Mouse (Mus musculus): ENCODE data around the gene Zfp2. TPM values are rescaled to one million over a fixed set of nuclear protein-coding genes. Genes with fewer than 3 reads are reported as not detected.

Zfp2 gene
- total RNA-seq (2012; rRNA removed), result 6.1 and 6.3 TPM in 2 replicates

DNA sequence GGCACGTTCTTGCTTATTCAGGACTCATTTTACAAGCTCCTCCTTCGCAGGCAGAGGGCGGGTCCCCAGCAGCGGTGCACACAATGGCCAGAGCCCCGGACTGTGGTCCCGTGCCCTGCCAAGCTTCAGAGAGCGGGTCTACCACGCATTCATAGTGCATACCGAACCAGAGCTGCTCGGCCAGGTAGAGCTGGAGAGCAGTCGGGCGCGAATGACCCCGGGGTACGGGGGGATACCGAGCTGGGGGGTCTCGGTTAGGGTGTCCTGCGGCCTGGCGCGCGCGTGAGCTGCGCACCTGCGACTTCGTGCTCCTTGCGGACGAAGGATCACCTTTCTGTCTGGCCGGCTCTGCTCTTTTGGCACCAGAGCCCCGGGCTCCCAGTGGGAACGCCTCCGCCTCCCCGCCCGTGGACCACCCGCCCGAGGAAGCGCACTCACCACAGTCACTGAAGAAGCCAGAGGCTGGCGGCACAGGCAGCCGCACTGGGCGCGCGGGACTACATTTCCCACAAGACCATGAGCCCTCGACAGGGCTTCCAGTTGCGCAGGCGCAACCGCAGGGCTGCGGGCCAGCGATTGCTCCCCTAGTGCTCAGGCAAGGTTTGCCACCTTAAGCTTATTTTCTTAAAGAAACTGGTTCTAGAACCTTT is at the start of gene Zfp2:
Zfp2 (minus strand) TSS at position 495 of the 650 bp plus-strand sequence.
- in situ Hi-C loops (cut with MboI; ENCODE audit: low sequenced_read_pairs in 2 of 2, unreplicated experiment in 2 of 2), result no loop called here
- H3K27ac ChIP-seq (ENCODE audit: insufficient read depth, low read depth, low read length, poor library complexity, severe bottlenecking), result 0 out of 2 replicates have a peak within 1 kb of the TSS, but pooled peaks have one; percentile 3
- peak within 1 kb of the TSS; percentile 88 to 89 for H3K4me3 ChIP-seq (ENCODE audit: insufficient read depth in 1 of 2, low read depth in 1 of 2, low read length in 2 of 2, poor library complexity in 1 of 2, severe bottlenecking in 1 of 2)
- no peaks in the 10 kb centered on the region for H3K9me3 ChIP-seq (ENCODE audit: control insufficient read depth, insufficient read depth, low read depth, low read length)
- H3K9ac ChIP-seq (ENCODE audit: insufficient read depth, low read depth, low read length, poor library complexity, severe bottlenecking), result peak within 1 kb of the TSS; percentile 88
- H3K36me3 ChIP-seq (ENCODE audit: control insufficient read depth, insufficient read depth, low read length, poor library complexity, severe bottlenecking), result peaks cover 3% of the 10 kb centered on the region; the same call in 1 of the 2 replicates
- peak; percentile 78 for DNase-seq (ENCODE audit: low read depth, low spot score)
- H3K4me1 ChIP-seq (ENCODE audit: control insufficient read depth in 2 of 2, insufficient read depth in 2 of 2, low read length in 2 of 2, poor library complexity in 1 of 2), result peaks cover 0 to 10% of the 10 kb centered on the region in 2 experiments; a peak in 1 of 4 replicates
- TF ChIP-seq HCFC1 (IDR thresholded peaks at IDR 0.05; ENCODE audit: borderline replicate concordance, insufficient read depth, low read length) (peak; percentile 92), ZNF384 (IDR thresholded peaks at IDR 0.05; ENCODE audit: low read depth, low read length) (no peak)

DNA sequence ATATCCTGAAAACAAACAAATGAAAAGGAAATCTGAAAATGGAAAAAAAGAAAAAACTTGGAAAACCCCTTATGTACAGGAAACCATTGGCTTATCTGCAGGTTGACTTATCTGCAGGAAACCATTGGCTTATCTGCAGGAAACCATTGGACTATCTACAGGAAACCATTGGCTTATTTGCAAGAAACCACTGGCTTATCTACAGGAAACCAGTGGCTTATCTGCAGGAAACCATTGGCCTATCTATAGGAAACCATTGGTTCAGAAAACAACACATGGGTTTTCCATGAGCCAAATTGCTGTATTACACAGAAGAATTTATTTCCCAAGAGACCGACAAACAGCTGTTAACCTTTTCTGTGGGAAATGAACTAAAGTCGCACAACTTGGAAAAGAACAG is 48.9 kb upstream of the Zfp2 start:
- Histone ChIP-seq H3K4me3 (ENCODE audit: insufficient read depth in 1 of 2, low read depth in 1 of 2, low read length in 2 of 2, poor library complexity in 1 of 2, severe bottlenecking in 1 of 2) (no peak overlapping the region), H3K9ac (ENCODE audit: insufficient read depth, low read depth, low read length, poor library complexity, severe bottlenecking) (no peak overlapping the region), H3K9me3 (ENCODE audit: control insufficient read depth, insufficient read depth, low read depth, low read length) (no peaks in the 10 kb centered on the region), H3K4me1 (ENCODE audit: control insufficient read depth in 2 of 2, insufficient read depth in 2 of 2, low read length in 2 of 2, poor library complexity in 1 of 2) (no peaks in the 10 kb centered on the region), H3K36me3 (ENCODE audit: control insufficient read depth, insufficient read depth, low read length, poor library complexity, severe bottlenecking) (no peaks in the 10 kb centered on the region), H3K27ac (ENCODE audit: insufficient read depth, low read depth, low read length, poor library complexity, severe bottlenecking) (no peak overlapping the region)
- TF ChIP-seq MAFK (IDR thresholded peaks at IDR 0.05; ENCODE audit: insufficient read depth, low read depth, low read length), result no peak
- TF ChIP-seq CHD2 (IDR thresholded peaks at IDR 0.05; ENCODE audit: low read depth, low read length), result no peak
- TF ChIP-seq ZNF384 (IDR thresholded peaks at IDR 0.05; ENCODE audit: low read depth, low read length), result no peak
- DNase-seq (ENCODE audit: low read depth, low spot score), result no peak
- in situ Hi-C loops (cut with MboI; ENCODE audit: low sequenced_read_pairs in 2 of 2, unreplicated experiment in 2 of 2), result no loop called here

DNA sequence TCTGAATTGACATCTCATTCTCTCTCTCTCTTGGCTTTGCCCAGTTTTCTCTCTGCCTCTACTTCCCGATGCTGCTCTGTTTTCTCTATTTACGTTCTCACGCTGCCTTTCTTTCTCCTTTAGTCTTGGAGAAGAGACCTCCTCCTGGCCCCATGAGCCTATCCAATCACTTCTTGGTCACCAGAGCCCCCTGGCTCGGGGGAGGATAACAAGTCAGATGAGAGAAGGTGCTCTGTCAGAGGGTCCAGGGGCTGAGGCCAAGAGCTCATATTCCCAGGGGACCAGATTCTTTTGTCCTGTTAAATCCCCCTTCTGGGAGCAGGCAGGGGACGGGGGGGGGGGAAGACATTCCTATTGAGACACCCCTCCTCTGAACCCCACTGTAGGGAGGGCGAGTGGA is 37.7 kb upstream of the Zfp2 start, which contains the start of gene Prop1:
Prop1 (minus strand) TSS at position 101 of the 400 bp plus-strand sequence.
- H3K4me3 ChIP-seq (ENCODE audit: insufficient read depth in 1 of 2, low read depth in 1 of 2, low read length in 2 of 2, poor library complexity in 1 of 2, severe bottlenecking in 1 of 2), result no peak within 1 kb of the TSS
- H3K9ac ChIP-seq (ENCODE audit: insufficient read depth, low read depth, low read length, poor library complexity, severe bottlenecking), result no peak within 1 kb of the TSS
- no peaks in the 10 kb centered on the region for H3K4me1 ChIP-seq (ENCODE audit: control insufficient read depth in 2 of 2, insufficient read depth in 2 of 2, low read length in 2 of 2, poor library complexity in 1 of 2)
- in situ Hi-C loops (cut with MboI; ENCODE audit: low sequenced_read_pairs in 2 of 2, unreplicated experiment in 2 of 2), result no loop called here
- no peaks in the 10 kb centered on the region for H3K36me3 ChIP-seq (ENCODE audit: control insufficient read depth, insufficient read depth, low read length, poor library complexity, severe bottlenecking)
- TF ChIP-seq ZC3H11A (IDR thresholded peaks at IDR 0.05; ENCODE audit: borderline replicate concordance, low read depth, low read length) (no peak), CHD2 (IDR thresholded peaks at IDR 0.05; ENCODE audit: low read depth, low read length) (no peak), HCFC1 (IDR thresholded peaks at IDR 0.05; ENCODE audit: borderline replicate concordance, insufficient read depth, low read length) (no peak), MAFK (IDR thresholded peaks at IDR 0.05; ENCODE audit: insufficient read depth, low read depth, low read length) (no peak), ZNF384 (IDR thresholded peaks at IDR 0.05; ENCODE audit: low read depth, low read length) (no peak)
- no peaks in the 10 kb centered on the region for H3K9me3 ChIP-seq (ENCODE audit: control insufficient read depth, insufficient read depth, low read depth, low read length)
- H3K27ac ChIP-seq (ENCODE audit: insufficient read depth, low read depth, low read length, poor library complexity, severe bottlenecking), result no peak within 1 kb of the TSS
- DNase-seq (ENCODE audit: low read depth, low spot score), result no peak

DNA sequence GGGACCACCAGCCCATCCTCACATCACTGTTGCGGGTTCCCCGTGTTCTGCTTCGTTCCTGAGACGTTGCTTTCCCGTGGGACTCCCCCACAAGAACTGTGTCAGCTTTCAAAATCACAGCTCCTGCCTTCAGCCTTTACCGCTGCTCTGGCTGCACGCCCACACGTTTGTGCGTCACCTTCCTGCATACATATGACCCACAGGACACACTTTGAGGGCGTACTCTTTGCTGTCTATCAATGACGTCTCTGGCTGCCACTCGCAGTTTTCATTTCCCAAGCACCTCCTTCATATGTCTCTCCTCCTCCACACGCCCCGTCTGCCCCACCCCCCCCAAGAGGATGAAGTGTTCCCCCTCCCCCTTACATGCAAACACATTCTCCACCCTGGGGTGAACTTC is 36.3 kb upstream of the Zfp2 start:
- no peak for DNase-seq (ENCODE audit: low read depth, low spot score)
- Histone ChIP-seq H3K27ac (ENCODE audit: insufficient read depth, low read depth, low read length, poor library complexity, severe bottlenecking) (no peak overlapping the region), H3K36me3 (ENCODE audit: control insufficient read depth, insufficient read depth, low read length, poor library complexity, severe bottlenecking) (no peaks in the 10 kb centered on the region), H3K9ac (ENCODE audit: insufficient read depth, low read depth, low read length, poor library complexity, severe bottlenecking) (no peak overlapping the region), H3K4me1 (ENCODE audit: control insufficient read depth in 2 of 2, insufficient read depth in 2 of 2, low read length in 2 of 2, poor library complexity in 1 of 2) (no peaks in the 10 kb centered on the region), H3K9me3 (ENCODE audit: control insufficient read depth, insufficient read depth, low read depth, low read length) (no peaks in the 10 kb centered on the region), H3K4me3 (ENCODE audit: insufficient read depth in 1 of 2, low read depth in 1 of 2, low read length in 2 of 2, poor library complexity in 1 of 2, severe bottlenecking in 1 of 2) (no peak overlapping the region)
- in situ Hi-C loops (cut with MboI; ENCODE audit: low sequenced_read_pairs in 2 of 2, unreplicated experiment in 2 of 2), result no loop called here
- TF ChIP-seq ZC3H11A (IDR thresholded peaks at IDR 0.05; ENCODE audit: borderline replicate concordance, low read depth, low read length) (no peak), HCFC1 (IDR thresholded peaks at IDR 0.05; ENCODE audit: borderline replicate concordance, insufficient read depth, low read length) (no peak), ZNF384 (IDR thresholded peaks at IDR 0.05; ENCODE audit: low read depth, low read length) (no peak), CHD2 (IDR thresholded peaks at IDR 0.05; ENCODE audit: low read depth, low read length) (no peak), MAFK (IDR thresholded peaks at IDR 0.05; ENCODE audit: insufficient read depth, low read depth, low read length) (no peak)

DNA sequence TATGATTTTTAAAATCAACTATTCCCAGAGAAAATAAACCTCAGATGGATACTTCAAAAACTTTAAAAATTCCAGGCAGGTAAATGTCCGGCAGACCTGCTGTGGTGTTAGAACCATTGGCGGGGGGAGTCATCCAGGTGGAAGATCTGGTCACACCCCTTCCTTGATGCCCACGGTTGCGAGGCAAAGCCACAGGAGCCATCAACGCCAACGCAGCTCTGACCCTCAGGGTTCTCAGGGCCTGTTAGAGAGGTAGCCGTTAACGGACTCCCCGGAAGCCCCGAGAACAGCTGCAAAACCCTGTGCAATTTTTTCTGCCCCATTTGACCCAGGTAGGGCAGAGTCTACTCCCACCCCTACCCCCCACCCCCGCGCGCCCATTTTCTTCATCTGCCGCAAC is 27.5 kb upstream of the Zfp2 start, which contains the start of gene 4933414I15Rik:
4933414I15Rik (minus strand) TSS at position 260 of the 400 bp plus-strand sequence.
- TF ChIP-seq CHD2 (IDR thresholded peaks at IDR 0.05; ENCODE audit: low read depth, low read length) (no peak), MAFK (IDR thresholded peaks at IDR 0.05; ENCODE audit: insufficient read depth, low read depth, low read length) (no peak), ZC3H11A (IDR thresholded peaks at IDR 0.05; ENCODE audit: borderline replicate concordance, low read depth, low read length) (no peak), ZNF384 (IDR thresholded peaks at IDR 0.05; ENCODE audit: low read depth, low read length) (no peak), HCFC1 (IDR thresholded peaks at IDR 0.05; ENCODE audit: borderline replicate concordance, insufficient read depth, low read length) (no peak)
- Histone ChIP-seq H3K9me3 (ENCODE audit: control insufficient read depth, insufficient read depth, low read depth, low read length) (no peaks in the 10 kb centered on the region), H3K27ac (ENCODE audit: insufficient read depth, low read depth, low read length, poor library complexity, severe bottlenecking) (no peak within 1 kb of the TSS), H3K9ac (ENCODE audit: insufficient read depth, low read depth, low read length, poor library complexity, severe bottlenecking) (no peak within 1 kb of the TSS), H3K36me3 (ENCODE audit: control insufficient read depth, insufficient read depth, low read length, poor library complexity, severe bottlenecking) (no peaks in the 10 kb centered on the region), H3K4me1 (ENCODE audit: control insufficient read depth in 2 of 2, insufficient read depth in 2 of 2, low read length in 2 of 2, poor library complexity in 1 of 2) (no peaks in the 10 kb centered on the region), H3K4me3 (ENCODE audit: insufficient read depth in 1 of 2, low read depth in 1 of 2, low read length in 2 of 2, poor library complexity in 1 of 2, severe bottlenecking in 1 of 2) (no peak within 1 kb of the TSS)
- DNase-seq (ENCODE audit: low read depth, low spot score), result no peak
- in situ Hi-C loops (cut with MboI; ENCODE audit: low sequenced_read_pairs in 2 of 2, unreplicated experiment in 2 of 2), result loop anchor here in 1 of 2 experiments (5.0 kb wide), 1 partner anchor 109 kb away; no protein-coding TSS in a partner anchor
